Mouse (Mus musculus) C2C12 (cell line): ENCODE data around the gene Colgalt1.

Experiments used
- CTCF ChIP-seq: IDR thresholded peaks from one replicate; pipeline ENCODE4 v1.5.1; 2011; ENCODE audit not compliant: control insufficient read depth, insufficient read depth, insufficient read length
- FOSL1 ChIP-seq: IDR thresholded peaks from one replicate; pipeline ENCODE4 v1.8.0; 2011; ENCODE audit warnings: mild to moderate bottlenecking, low read length; ENCODE audit not compliant: poor library complexity, insufficient read depth, severe bottlenecking
- MYOD1 ChIP-seq: IDR thresholded peaks from one replicate; pipeline ENCODE4 v1.6.1; 2011; ENCODE audit warnings: low read depth; ENCODE audit not compliant: control insufficient read depth, insufficient read length

DNA sequence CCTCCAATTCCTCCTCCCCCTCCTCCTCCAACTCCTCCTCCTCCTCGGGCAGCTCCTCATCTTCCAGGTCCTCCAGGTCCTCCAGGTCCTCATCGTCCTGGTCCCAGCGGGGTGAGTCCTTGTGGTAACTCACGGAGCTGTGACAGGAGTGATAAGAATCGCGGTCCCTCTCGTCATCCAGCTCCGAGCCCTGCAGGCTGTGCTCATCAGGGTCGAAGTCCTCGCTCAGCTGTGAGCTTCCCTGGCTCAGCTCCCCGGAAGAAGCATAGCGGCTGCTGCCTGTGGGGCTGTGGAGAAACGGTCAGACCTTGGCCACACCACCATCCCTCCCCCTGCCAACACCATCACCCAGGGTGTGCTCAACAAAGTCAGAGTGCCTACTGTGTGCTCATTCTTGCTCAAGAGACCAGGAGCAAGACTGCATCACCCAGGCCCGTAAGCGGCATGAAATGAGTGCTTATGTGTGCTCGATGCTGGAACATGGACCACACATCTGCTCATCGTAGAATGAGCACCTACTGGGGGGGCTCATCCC lies 47.8 kb downstream of the Colgalt1 start:
- TF ChIP-seq CTCF, result no peak
- no peak for TF ChIP-seq MYOD1
- no peak for TF ChIP-seq FOSL1
